Comparison of ENCODE assay signal across 8 mouse cellular contexts in the genomic region with DNA sequence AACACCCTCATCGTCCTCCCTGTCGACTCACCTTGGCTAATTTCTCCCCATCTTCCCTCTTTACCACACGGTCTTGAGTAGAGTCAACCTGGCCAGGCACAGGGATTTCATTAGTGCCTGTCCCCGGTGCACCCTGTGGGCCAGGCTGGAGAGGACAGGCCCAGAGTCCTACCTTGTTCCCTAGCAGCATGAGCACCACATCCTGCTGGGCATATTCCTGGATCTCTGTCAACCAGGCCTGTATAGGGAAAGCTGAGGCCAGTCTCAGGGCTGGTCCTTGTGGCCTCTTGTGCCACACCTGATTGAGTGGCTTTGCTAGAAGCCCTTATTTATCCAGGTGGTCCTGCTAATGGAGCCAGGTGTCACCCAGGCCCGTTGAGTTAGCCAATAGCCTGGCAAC. TPM values are rescaled to one million over a fixed set of nuclear protein-coding genes. Genes with fewer than 3 reads are reported as not detected.
A peak's percentile ranks its signal among the peaks of the same experiment; 100 is the strongest.
DNase-seq lines count a peak whose midpoint lies in the region; ATAC-seq and TF ChIP-seq lines count a peak whose summit lies in the region.

No protein-coding gene starts in this region.

- H3K9ac ChIP-seq in lung, embryonic 14.5 days, result peak overlapping the region; percentile 80
- H3K9ac ChIP-seq in embryonic facial prominence, embryonic 13.5 days, result peak overlapping the region; percentile 92
- peak overlapping the region; percentile 72 for H3K9ac ChIP-seq in neural tube, embryonic 14.5 days (replicated peaks; ENCODE audit: low read depth, low read length)

- peak overlapping the region; percentile 75 for H3K4me3 ChIP-seq in lung, embryonic 14.5 days (ENCODE audit: low read depth, low read length)
- H3K4me3 ChIP-seq in embryonic facial prominence, embryonic 13.5 days, result peak overlapping the region; percentile 74
- H3K4me3 ChIP-seq in limb, embryonic 10.5 days, result peak overlapping the region; percentile 89
- peak overlapping the region; percentile 68 for H3K4me3 ChIP-seq in neural tube, embryonic 14.5 days (ENCODE audit: low read depth, low read length)

- WGBS in lung, embryonic 14.5 days, result 16% methylated on average over 5 of the region's 5 CpGs
- WGBS in embryonic facial prominence, embryonic 13.5 days, result 23% methylated on average over 5 of the region's 5 CpGs
- WGBS in limb, embryonic 10.5 days, result 21% methylated on average over 5 of the region's 5 CpGs
- WGBS in neural tube, embryonic 14.5 days, result 20% methylated on average over 5 of the region's 5 CpGs

- peak overlapping the region; percentile 89 for H3K4me2 ChIP-seq in lung, embryonic 14.5 days
- H3K4me2 ChIP-seq in embryonic facial prominence, embryonic 13.5 days, result peak overlapping the region; percentile 77
- H3K4me2 ChIP-seq in neural tube, embryonic 14.5 days (ENCODE audit: low read depth, low read length), result peak overlapping the region; percentile 94

- peaks cover 16% of the 10 kb centered on the region for H3K4me1 ChIP-seq in lung, embryonic 14.5 days (ENCODE audit: insufficient read depth)
- peaks cover 67% of the 10 kb centered on the region for H3K4me1 ChIP-seq in embryonic facial prominence, embryonic 13.5 days
- peaks cover 60% of the 10 kb centered on the region for H3K4me1 ChIP-seq in limb, embryonic 10.5 days
- peaks cover 26% of the 10 kb centered on the region for H3K4me1 ChIP-seq in neural tube, embryonic 14.5 days (ENCODE audit: control insufficient read depth, insufficient read depth, low read length)

- H3K27me3 ChIP-seq in lung, embryonic 14.5 days (ENCODE audit: insufficient read depth, low read length), result no peaks in the 10 kb centered on the region
- H3K27me3 ChIP-seq in embryonic facial prominence, embryonic 13.5 days, result no peaks in the 10 kb centered on the region
- H3K27me3 ChIP-seq in limb, embryonic 10.5 days (ENCODE audit: low read depth, poor library complexity, severe bottlenecking), result no peaks in the 10 kb centered on the region
- no peaks in the 10 kb centered on the region for H3K27me3 ChIP-seq in neural tube, embryonic 14.5 days (ENCODE audit: control insufficient read depth, insufficient read depth, low read length)

- H3K36me3 ChIP-seq in lung, embryonic 14.5 days (ENCODE audit: insufficient read depth), result peaks cover 28% of the 10 kb centered on the region
- H3K36me3 ChIP-seq in embryonic facial prominence, embryonic 13.5 days, result peaks cover 23% of the 10 kb centered on the region
- H3K36me3 ChIP-seq in limb, embryonic 10.5 days, result peaks cover 36% of the 10 kb centered on the region
- peaks cover 10% of the 10 kb centered on the region; the same call in 1 of the 2 replicates for H3K36me3 ChIP-seq in neural tube, embryonic 14.5 days (ENCODE audit: control insufficient read depth, insufficient read depth, low read length)

- no peak for TF ChIP-seq CTCF in lung, embryonic 14.5 days (IDR thresholded peaks at IDR 0.05; ENCODE audit: low read depth)

- ATAC-seq in lung, embryonic 14.5 days (ENCODE audit: insufficient read depth), result no peak
- ATAC-seq in embryonic facial prominence, embryonic 13.5 days (ENCODE audit: insufficient number of reproducible peaks, insufficient read depth, low FRiP score, low TSS enrichment, low read depth), result no peak
- no peak for ATAC-seq in neural tube, embryonic 14.5 days (ENCODE audit: low read depth)

- peak overlapping the region; percentile 84 for H3K27ac ChIP-seq in lung, embryonic 14.5 days (ENCODE audit: low read depth)
- peak overlapping the region; percentile 91 for H3K27ac ChIP-seq in embryonic facial prominence, embryonic 13.5 days
- peak overlapping the region; percentile 91 for H3K27ac ChIP-seq in limb, embryonic 10.5 days
- no peak overlapping the region for H3K27ac ChIP-seq in neural tube, embryonic 14.5 days (ENCODE audit: low read depth, low read length)

- no peak for DNase-seq in lung, embryonic 14.5 days
- DNase-seq in lung, adult 18-20 months, result no peak
- peak; percentile 31 for DNase-seq in limb, embryonic 10.5 days (ENCODE audit: low spot score)
- DNase-seq in embryo, embryonic 10 days (ENCODE audit: low spot score), result no peak
- DNase-seq in thymus, postnatal 0 days (ENCODE audit: low spot score), result no peak
- DNase-seq in embryo, embryonic 10.5 days (ENCODE audit: low spot score), result no peak

- H3K9me3 ChIP-seq in lung, embryonic 14.5 days (ENCODE audit: low read depth, low read length), result no peaks in the 10 kb centered on the region
- H3K9me3 ChIP-seq in embryonic facial prominence, embryonic 13.5 days, result no peaks in the 10 kb centered on the region
- no peaks in the 10 kb centered on the region for H3K9me3 ChIP-seq in limb, embryonic 10.5 days (replicated peaks)
- no peaks in the 10 kb centered on the region for H3K9me3 ChIP-seq in neural tube, embryonic 14.5 days (ENCODE audit: control insufficient read depth, low read length)

RNA-seq across cellular contexts. Expression of a gene that starts 2.1 kb away (rescaled TPM):
- 103 and 106 TPM in 2 replicates for polyA plus RNA-seq in lung, embryonic 14.5 days (2014; fragmentation: Nextera tagmentation; extraction: Ambion mirVana)
- 96.1 and 97.1 TPM in 2 replicates for polyA plus RNA-seq in embryonic facial prominence, embryonic 13.5 days (2015; fragmentation: Nextera tagmentation; extraction: Ambion mirVana)
- 125 and 136 TPM in 2 replicates for polyA plus RNA-seq in limb, embryonic 10.5 days (2016; fragmentation: Nextera tagmentation; extraction: Ambion mirVana)
- polyA plus RNA-seq in neural tube, embryonic 14.5 days (2014; fragmentation: Nextera tagmentation; extraction: Ambion mirVana), result 74.2 and 76.6 TPM in 2 replicates
- polyA plus RNA-seq in thymus, postnatal 0 days (2015; fragmentation: Nextera tagmentation; extraction: Ambion mirVana), result 59.9 and 64.3 TPM in 2 replicates

RNA-seq across cellular contexts. Expression of a gene that starts 4.1 kb away (rescaled TPM):
- polyA plus RNA-seq in lung, embryonic 14.5 days (2014; fragmentation: Nextera tagmentation; extraction: Ambion mirVana), result 2.8 and 3.1 TPM in 2 replicates
- polyA plus RNA-seq in embryonic facial prominence, embryonic 13.5 days (2015; fragmentation: Nextera tagmentation; extraction: Ambion mirVana), result 2.8 and 3.3 TPM in 2 replicates
- polyA plus RNA-seq in limb, embryonic 10.5 days (2016; fragmentation: Nextera tagmentation; extraction: Ambion mirVana), result 2.4 and 3.8 TPM in 2 replicates
- polyA plus RNA-seq in neural tube, embryonic 14.5 days (2014; fragmentation: Nextera tagmentation; extraction: Ambion mirVana), result 1.8 and 5.7 TPM in 2 replicates
- 1.5 and 2.4 TPM in 2 replicates for polyA plus RNA-seq in thymus, postnatal 0 days (2015; fragmentation: Nextera tagmentation; extraction: Ambion mirVana)

RNA-seq across cellular contexts. Expression of a gene that starts 19.8 kb away (rescaled TPM):
- polyA plus RNA-seq in lung, embryonic 14.5 days (2014; fragmentation: Nextera tagmentation; extraction: Ambion mirVana), result 27.6 and 34.0 TPM in 2 replicates
- 24.1 and 30.6 TPM in 2 replicates for polyA plus RNA-seq in embryonic facial prominence, embryonic 13.5 days (2015; fragmentation: Nextera tagmentation; extraction: Ambion mirVana)
- 18.9 and 24.7 TPM in 2 replicates for polyA plus RNA-seq in limb, embryonic 10.5 days (2016; fragmentation: Nextera tagmentation; extraction: Ambion mirVana)
- polyA plus RNA-seq in neural tube, embryonic 14.5 days (2014; fragmentation: Nextera tagmentation; extraction: Ambion mirVana), result 30.8 and 37.5 TPM in 2 replicates
- polyA plus RNA-seq in thymus, postnatal 0 days (2015; fragmentation: Nextera tagmentation; extraction: Ambion mirVana), result 4.6 and 6.4 TPM in 2 replicates

RNA-seq across cellular contexts. Expression of a gene that starts 41.5 kb away (rescaled TPM):
- polyA plus RNA-seq in lung, embryonic 14.5 days (2014; fragmentation: Nextera tagmentation; extraction: Ambion mirVana), result 0.93 and 1.1 TPM in 2 replicates
- polyA plus RNA-seq in embryonic facial prominence, embryonic 13.5 days (2015; fragmentation: Nextera tagmentation; extraction: Ambion mirVana), result 3.5 and 5.4 TPM in 2 replicates
- 1.4 and 3.6 TPM in 2 replicates for polyA plus RNA-seq in limb, embryonic 10.5 days (2016; fragmentation: Nextera tagmentation; extraction: Ambion mirVana)
- polyA plus RNA-seq in neural tube, embryonic 14.5 days (2014; fragmentation: Nextera tagmentation; extraction: Ambion mirVana), result 44.9 and 52.2 TPM in 2 replicates
- polyA plus RNA-seq in thymus, postnatal 0 days (2015; fragmentation: Nextera tagmentation; extraction: Ambion mirVana), result 0.10 and 0.19 TPM in 2 replicates

RNA-seq across cellular contexts. Expression of a gene that starts 51.0 kb away (rescaled TPM):
- polyA plus RNA-seq in lung, embryonic 14.5 days (2014; fragmentation: Nextera tagmentation; extraction: Ambion mirVana), result 23.8 and 30.2 TPM in 2 replicates
- 32.5 and 33.2 TPM in 2 replicates for polyA plus RNA-seq in embryonic facial prominence, embryonic 13.5 days (2015; fragmentation: Nextera tagmentation; extraction: Ambion mirVana)
- polyA plus RNA-seq in limb, embryonic 10.5 days (2016; fragmentation: Nextera tagmentation; extraction: Ambion mirVana), result 31.6 and 42.2 TPM in 2 replicates
- polyA plus RNA-seq in neural tube, embryonic 14.5 days (2014; fragmentation: Nextera tagmentation; extraction: Ambion mirVana), result 36.2 and 38.0 TPM in 2 replicates
- 18.6 and 19.2 TPM in 2 replicates for polyA plus RNA-seq in thymus, postnatal 0 days (2015; fragmentation: Nextera tagmentation; extraction: Ambion mirVana)
